Mouse (Mus musculus): ENCODE data around the gene Ppy. TPM values are rescaled to one million over a fixed set of nuclear protein-coding genes. Genes with fewer than 3 reads are reported as not detected.

Gene Ppy
- total and polyA plus RNA-seq, 3 experiments: not detected

DNA sequence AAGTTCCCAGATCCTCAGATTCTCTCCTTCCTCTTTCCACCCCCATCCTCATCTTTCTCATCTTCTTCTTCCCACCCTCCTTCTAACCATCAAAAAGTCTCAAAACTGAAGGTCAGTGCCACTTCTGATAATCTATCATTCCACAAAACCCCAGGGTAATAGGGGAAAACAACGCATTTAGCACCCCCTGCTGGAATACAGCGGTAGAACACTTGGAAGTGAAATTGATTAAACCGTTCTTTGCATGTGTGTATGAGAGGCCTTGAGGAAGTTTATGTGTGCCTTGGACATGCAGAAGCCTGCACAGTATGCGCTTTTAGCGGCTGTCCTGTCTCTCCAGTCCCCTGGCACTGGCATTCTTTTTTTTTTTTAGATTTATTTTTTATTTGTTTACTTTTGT is 39.4 kb upstream of the Ppy start (continued):
- TF ChIP-seq MYC (IDR thresholded peaks at IDR 0.05; ENCODE audit: low read depth, low read length): peak; percentile 70
- no peak for TF ChIP-seq MEF2A (IDR thresholded peaks at IDR 0.05; ENCODE audit: extremely low read depth, insufficient replicate concordance, low read depth, low read length, poor library complexity, severe bottlenecking)
- TF ChIP-seq POLR2A (IDR thresholded peaks at IDR 0.05; ENCODE audit: control insufficient read depth in 1 of 2, insufficient read depth in 1 of 2, low read depth in 1 of 2, low read length in 2 of 2, poor library complexity in 1 of 2): no peak
- no peak for TF ChIP-seq CHD2 (IDR thresholded peaks at IDR 0.05; ENCODE audit: low read length)
- no peak for TF ChIP-seq USF1 (IDR thresholded peaks at IDR 0.05; ENCODE audit: low read depth, low read length)
- TF ChIP-seq MAX (IDR thresholded peaks at IDR 0.05; ENCODE audit: low read length): no peak
- TF ChIP-seq ZMIZ1 (IDR thresholded peaks at IDR 0.05; ENCODE audit: low read depth, low read length): no peak
- TF ChIP-seq MXI1 (IDR thresholded peaks at IDR 0.05; ENCODE audit: low read depth, low read length): 0 out of 2 replicates have a peak, but pooled peaks have one; percentile 23
- TF ChIP-seq EP300 (IDR thresholded peaks at IDR 0.05; ENCODE audit: low read depth in 1 of 2, low read length in 2 of 2): no peak
- no peak for TF ChIP-seq RCOR1 (IDR thresholded peaks at IDR 0.05; ENCODE audit: low read depth, low read length)
- peak; percentile 82 for TF ChIP-seq SMC3 (IDR thresholded peaks at IDR 0.05; ENCODE audit: low read depth, low read length)
- TF ChIP-seq CTCF (IDR thresholded peaks at IDR 0.05 in 2 of 3, conservative IDR thresholded peaks at IDR 0.05 in 1 of 3; ENCODE audit: control insufficient read depth in 1 of 3, insufficient read depth in 1 of 3, low read depth in 2 of 3, low read length in 3 of 3, poor library complexity in 1 of 3, severe bottlenecking in 1 of 3): peak; percentile 45 to 97 (median 79)
- 0 out of 2 replicates have a peak, but pooled peaks have one; percentile 44 for TF ChIP-seq MAZ (IDR thresholded peaks at IDR 0.05; ENCODE audit: low read depth, low read length)
- no peak for TF ChIP-seq CHD1 (IDR thresholded peaks at IDR 0.05; ENCODE audit: low read depth, low read length)
- TF ChIP-seq ELF1 (IDR thresholded peaks at IDR 0.05; ENCODE audit: low read depth, low read length): no peak
- TF ChIP-seq ETS1 (IDR thresholded peaks at IDR 0.05; ENCODE audit: low read depth, low read length): no peak
- no peak for TF ChIP-seq NELFE (IDR thresholded peaks at IDR 0.05; ENCODE audit: low read depth, low read length)
- TF ChIP-seq ZNF384 (IDR thresholded peaks at IDR 0.05; ENCODE audit: low read depth, low read length): no peak
- no peak for TF ChIP-seq MYB (IDR thresholded peaks at IDR 0.05; ENCODE audit: low read depth, low read length)

DNA sequence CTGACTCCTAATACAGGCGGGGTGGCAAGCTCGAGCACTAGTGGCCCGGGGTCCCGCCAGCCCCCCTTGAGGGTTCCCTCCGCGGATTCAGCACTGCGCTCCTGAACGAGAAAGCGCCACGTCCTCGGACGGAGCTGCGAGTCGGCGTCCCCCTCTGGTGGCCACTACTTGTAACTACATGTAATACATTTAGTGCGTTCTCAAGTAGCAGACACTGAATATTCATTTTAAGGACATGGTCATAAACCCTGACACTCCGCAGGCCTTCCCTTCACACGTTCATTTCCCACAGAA is 37.3 kb upstream of the Ppy start:
- Histone ChIP-seq H3K4me3 (ENCODE audit: control insufficient read depth in 1 of 2, insufficient read depth in 1 of 2, low read depth in 2 of 2, low read length in 2 of 2) (peak overlapping the region; percentile 59 to 82), H3K79me2 (ENCODE audit: control insufficient read depth, insufficient read depth, low read length, poor library complexity) (no peaks in the 10 kb centered on the region), H3K4me1 (ENCODE audit: control insufficient read depth in 1 of 2, insufficient read depth in 2 of 2, low read length in 2 of 2) (peaks cover 2 to 5% of the 10 kb centered on the region in 2 experiments; a peak in 1 of 4 replicates), H3K36me3 (ENCODE audit: control insufficient read depth in 1 of 2, insufficient read depth in 2 of 2, low read length in 2 of 2) (no peaks in the 10 kb centered on the region; a peak in 1 of 4 replicates), H3K27ac (ENCODE audit: control insufficient read depth, low read depth, low read length) (no peak overlapping the region), H3K9me3 (replicated peaks; ENCODE audit: insufficient read depth, low read length) (no peaks in the 10 kb centered on the region), H3K9ac (ENCODE audit: control insufficient read depth, low read depth, low read length, poor library complexity, severe bottlenecking) (peak overlapping the region; percentile 63), H3K27me3 (ENCODE audit: control insufficient read depth in 1 of 2, insufficient read depth in 2 of 2, low read length in 2 of 2) (no peaks in the 10 kb centered on the region; a peak in 2 of 4 replicates)
- TF ChIP-seq RAD21 (IDR thresholded peaks at IDR 0.05; ENCODE audit: low read depth, low read length) (peak; percentile 89), ZC3H11A (IDR thresholded peaks at IDR 0.05; ENCODE audit: low read depth, low read length) (peak; percentile 87), SMC3 (IDR thresholded peaks at IDR 0.05; ENCODE audit: low read depth, low read length) (peak; percentile 95), CTCF (IDR thresholded peaks at IDR 0.05 in 2 of 3, conservative IDR thresholded peaks at IDR 0.05 in 1 of 3; ENCODE audit: control insufficient read depth in 1 of 3, insufficient read depth in 1 of 3, low read depth in 2 of 3, low read length in 3 of 3, poor library complexity in 1 of 3, severe bottlenecking in 1 of 3) (peak; percentile 91 to 95 (median 95)), UBTF (IDR thresholded peaks at IDR 0.05; ENCODE audit: borderline replicate concordance, insufficient read depth, low read depth, low read length) (no peak)
- DNase-seq (ENCODE audit: low read depth, low spot score): peak; percentile 93

Measured in MEL (cell line).